Mouse (Mus musculus): Measurements from ENCODE around the gene Myo9b. TPM values are rescaled to one million over a fixed set of nuclear protein-coding genes. Genes with fewer than 3 reads are reported as not detected.
A peak's percentile ranks its signal among the peaks of the same experiment; 100 is the strongest.

The Myo9b gene
- polyA plus RNA-seq, 1 experiment from 2014 or later = 16.9 TPM

GRCm38 (mm10) chr8:71406099-71407015, 133.8 kb downstream of the Myo9b start:
- ATAC-seq (ENCODE audit: low FRiP score) = peak; percentile 52
- peak overlapping the region; percentile 43; the same call in 1 of the 2 replicates for H3K9ac ChIP-seq

GRCm38 (mm10) chr8:71407441-71407840, 134.9 kb downstream of the Myo9b start:
- DNase-seq (ENCODE audit: low spot score) (no peak), ATAC-seq (ENCODE audit: low FRiP score) (no peak)
- H3K4me3 ChIP-seq (replicated peaks; ENCODE audit: low read length) = no peak overlapping the region
- H3K36me3 ChIP-seq (replicated peaks; ENCODE audit: control insufficient read depth, insufficient read depth) = no peaks in the 10 kb centered on the region
- peaks cover 13% of the 10 kb centered on the region; the same call in 1 of the 2 replicates for H3K4me1 ChIP-seq (replicated peaks; ENCODE audit: control insufficient read depth, insufficient read depth, low read length)
- no peak overlapping the region for H3K27ac ChIP-seq
- no peak overlapping the region for H3K4me2 ChIP-seq (replicated peaks)
- H3K9ac ChIP-seq = no peak overlapping the region
- no peaks in the 10 kb centered on the region for H3K27me3 ChIP-seq (ENCODE audit: control insufficient read depth, insufficient read depth, low read length)
- H3K9me3 ChIP-seq (ENCODE audit: control insufficient read depth, low read length) = no peaks in the 10 kb centered on the region
- 93% methylated on average over 14 of the region's 14 CpGs for WGBS

More at GRCm38 (mm10) chr8:71406099-71407015, 133.8 kb downstream of the Myo9b start:
- Histone ChIP-seq H3K36me3 (replicated peaks; ENCODE audit: control insufficient read depth, insufficient read depth) (no peaks in the 10 kb centered on the region), H3K4me2 (replicated peaks) (peak overlapping the region; percentile 65), H3K27ac (no peak overlapping the region), H3K4me1 (replicated peaks; ENCODE audit: control insufficient read depth, insufficient read depth, low read length) (peaks cover 13% of the 10 kb centered on the region; the same call in 1 of the 2 replicates), H3K27me3 (ENCODE audit: control insufficient read depth, insufficient read depth, low read length) (no peaks in the 10 kb centered on the region), H3K4me3 (replicated peaks; ENCODE audit: low read length) (peak overlapping the region; percentile 33), H3K9me3 (ENCODE audit: control insufficient read depth, low read length) (no peaks in the 10 kb centered on the region)
- no peak for DNase-seq (ENCODE audit: low spot score)
- 1% methylated on average over 55 of the region's 55 CpGs for WGBS

GRCm38 (mm10) chr8:71408231-71408630, 135.7 kb downstream of the Myo9b start:
- no peak overlapping the region for H3K9ac ChIP-seq
- no peak overlapping the region for H3K27ac ChIP-seq
- H3K36me3 ChIP-seq (replicated peaks; ENCODE audit: control insufficient read depth, insufficient read depth) = no peaks in the 10 kb centered on the region
- ATAC-seq (ENCODE audit: low FRiP score) (no peak), DNase-seq (ENCODE audit: low spot score) (no peak)
- no peaks in the 10 kb centered on the region for H3K27me3 ChIP-seq (ENCODE audit: control insufficient read depth, insufficient read depth, low read length)
- H3K4me1 ChIP-seq (replicated peaks; ENCODE audit: control insufficient read depth, insufficient read depth, low read length) = peaks cover 13% of the 10 kb centered on the region; the same call in 1 of the 2 replicates
- H3K4me3 ChIP-seq (replicated peaks; ENCODE audit: low read length) = no peak overlapping the region
- 96% methylated on average over 4 of the region's 4 CpGs for WGBS
- no peaks in the 10 kb centered on the region for H3K9me3 ChIP-seq (ENCODE audit: control insufficient read depth, low read length)
- H3K4me2 ChIP-seq (replicated peaks) = no peak overlapping the region

Other genes with a start within 250 kb of the Myo9b start
- gene Haus8, start 220 bp downstream of the Myo9b start, polyA plus RNA-seq (2014; fragmentation: Nextera tagmentation; extraction: Ambion mirVana) = 55.6 and 58.8 TPM in 2 replicates
- 112 and 126 TPM in 2 replicates for gene Use1, start 94.1 kb downstream of the Myo9b start, polyA plus RNA-seq (2014; fragmentation: Nextera tagmentation; extraction: Ambion mirVana)
- gene Ocel1, start 98.6 kb downstream of the Myo9b start, polyA plus RNA-seq (2014; fragmentation: Nextera tagmentation; extraction: Ambion mirVana) = 4.8 and 5.0 TPM in 2 replicates
- 35.9 and 37.5 TPM in 2 replicates for gene Nr2f6, start 109.2 kb downstream of the Myo9b start, polyA plus RNA-seq (2014; fragmentation: Nextera tagmentation; extraction: Ambion mirVana)
- gene Ushbp1, start 123.1 kb downstream of the Myo9b start, polyA plus RNA-seq (2014; fragmentation: Nextera tagmentation; extraction: Ambion mirVana) = 4.7 and 6.0 TPM in 2 replicates
- 88.2 and 89.7 TPM in 2 replicates for gene Babam1, start 124.1 kb downstream of the Myo9b start, polyA plus RNA-seq (2014; fragmentation: Nextera tagmentation; extraction: Ambion mirVana)
- 3.8 and 4.7 TPM in 2 replicates for gene Ankle1, start 133.3 kb downstream of the Myo9b start, polyA plus RNA-seq (2014; fragmentation: Nextera tagmentation; extraction: Ambion mirVana)
- gene Abhd8, start 190.9 kb downstream of the Myo9b start, polyA plus RNA-seq (2014; fragmentation: Nextera tagmentation; extraction: Ambion mirVana) = 125 and 126 TPM in 2 replicates
- 158 and 195 TPM in 2 replicates for gene Mrpl34, start 192.2 kb downstream of the Myo9b start, polyA plus RNA-seq (2014; fragmentation: Nextera tagmentation; extraction: Ambion mirVana)
- 218 and 236 TPM in 2 replicates for gene Dda1, start 196.5 kb downstream of the Myo9b start, polyA plus RNA-seq (2014; fragmentation: Nextera tagmentation; extraction: Ambion mirVana)
- 8.5 and 10.6 TPM in 2 replicates for gene Ano8, start 213.2 kb downstream of the Myo9b start, polyA plus RNA-seq (2014; fragmentation: Nextera tagmentation; extraction: Ambion mirVana)
- 4.7 and 7.3 TPM in 2 replicates for gene Gtpbp3, start 215.4 kb downstream of the Myo9b start, polyA plus RNA-seq (2014; fragmentation: Nextera tagmentation; extraction: Ambion mirVana)
- gene Plvap, start 239.0 kb downstream of the Myo9b start, polyA plus RNA-seq (2014; fragmentation: Nextera tagmentation; extraction: Ambion mirVana) = 9.2 and 10.5 TPM in 2 replicates

Data from hindbrain, embryonic 14.5 days (tissue).